Mouse (Mus musculus): ENCODE results near the gene Gm10184.
"Not testable (repeated sequence)": the region's sequence is repeated elsewhere in the genome, so short reads cannot be mapped to it uniquely, and the experiment has no call there.

Gene Gm10184

DNA sequence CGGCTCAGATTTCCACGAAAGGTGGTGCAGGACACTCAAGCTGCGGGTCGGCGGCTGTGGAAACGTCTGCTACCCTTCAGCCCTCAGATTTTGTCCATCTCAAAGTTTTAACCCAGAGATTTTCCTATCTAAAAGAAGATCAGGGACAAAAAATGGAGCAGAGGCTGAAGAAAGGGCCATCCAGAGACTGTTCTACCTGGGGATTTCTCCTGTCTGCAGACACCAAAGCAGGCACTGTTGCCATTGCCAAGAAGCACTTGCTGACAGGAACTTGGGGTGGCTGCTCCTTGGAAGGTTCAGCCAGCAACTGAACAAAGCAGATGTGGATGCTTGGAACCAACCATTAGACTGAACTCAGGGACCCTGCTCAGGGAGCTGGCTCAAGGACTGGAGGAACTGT is at the start of gene Gm10184:
Gene Gm10184, minus strand, starts transcription at position 101 of the 400 bp plus-strand sequence.
- DNase-seq (ENCODE audit: low read depth, low spot score): no peak

DNA sequence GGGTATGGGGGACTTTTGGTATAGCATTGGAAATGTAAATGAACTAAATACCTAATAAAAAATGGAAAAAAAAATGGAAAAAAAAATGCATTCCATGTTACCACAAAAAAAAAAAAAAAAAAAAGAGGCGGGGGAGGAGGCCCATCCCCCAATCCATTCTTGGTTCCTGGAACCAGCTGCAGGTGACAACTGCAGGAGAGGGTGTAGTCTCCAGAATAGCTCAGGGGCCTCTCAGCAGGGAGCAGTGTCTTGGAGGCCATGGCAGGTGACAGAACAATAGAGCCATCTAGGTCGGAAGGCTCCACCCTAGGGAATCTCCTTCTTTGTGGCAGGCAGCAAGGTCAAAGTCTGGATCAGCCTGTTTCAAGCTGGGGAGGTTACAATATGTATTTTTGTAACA is 23.7 kb upstream of the Gm10184 start:
- no peak for DNase-seq (ENCODE audit: low read depth, low spot score)

DNA sequence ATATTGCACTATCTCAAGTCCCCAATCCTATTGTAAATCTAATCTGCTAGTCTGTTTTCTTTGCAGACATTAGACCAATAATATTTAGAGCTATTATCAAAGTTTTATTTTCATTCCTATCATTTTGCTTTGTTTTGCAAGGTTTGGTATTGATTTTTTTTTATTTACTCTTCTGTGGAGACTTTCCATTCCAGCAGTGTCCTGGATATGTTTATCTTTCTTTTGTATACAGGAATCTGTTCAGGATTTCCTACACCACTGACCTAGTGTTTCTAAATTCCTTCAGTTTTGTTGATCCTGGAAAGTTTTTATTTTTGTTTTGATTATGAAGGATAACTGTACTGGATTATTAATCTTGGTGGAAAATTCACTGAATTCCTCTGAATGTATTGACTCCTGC is 2.6 kb downstream of the Gm10184 start:
- DNase-seq (ENCODE audit: low read depth, low spot score): no peak

DNA sequence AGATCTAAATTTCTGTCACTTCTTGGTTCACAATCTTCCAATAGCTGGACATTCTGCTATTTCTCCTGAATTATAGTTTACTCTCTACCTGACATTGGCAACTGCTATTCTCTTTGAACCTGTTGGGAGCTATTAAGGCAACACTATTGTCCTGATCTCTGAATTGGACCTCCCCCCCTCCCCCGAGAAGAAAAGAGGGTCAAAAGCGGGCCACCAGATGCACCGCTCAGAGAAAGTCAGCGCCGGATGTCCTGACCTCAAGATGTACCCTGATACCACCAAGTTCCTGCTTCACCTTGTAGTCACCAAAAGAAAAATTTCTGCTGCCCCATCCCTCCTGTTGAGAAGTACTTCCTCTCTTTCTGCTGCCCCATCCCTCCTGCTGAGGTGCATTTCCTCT is 5.5 kb downstream of the Gm10184 start:
- DNase-seq (ENCODE audit: low read depth, low spot score): not testable (repeated sequence)

DNA sequence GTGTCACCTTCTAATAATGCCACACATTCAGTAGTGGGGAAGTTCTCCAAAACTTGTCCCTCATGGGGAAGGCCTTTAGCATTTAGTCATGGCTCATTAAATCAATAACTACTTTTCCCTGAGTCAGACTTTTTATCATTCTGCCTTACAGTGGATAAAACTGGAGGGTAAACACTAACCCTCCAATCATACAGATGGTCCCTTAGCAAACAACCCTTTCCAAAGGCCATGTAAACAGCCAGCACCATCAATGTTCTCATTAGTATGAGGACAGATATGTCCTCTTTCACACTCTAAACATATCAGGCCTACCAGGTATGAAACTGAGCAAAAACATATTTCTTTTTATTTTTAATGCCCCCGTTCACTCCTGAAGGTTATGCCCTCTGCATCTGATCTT is 7.5 kb downstream of the Gm10184 start:
- DNase-seq (ENCODE audit: low read depth, low spot score): no peak

DNA sequence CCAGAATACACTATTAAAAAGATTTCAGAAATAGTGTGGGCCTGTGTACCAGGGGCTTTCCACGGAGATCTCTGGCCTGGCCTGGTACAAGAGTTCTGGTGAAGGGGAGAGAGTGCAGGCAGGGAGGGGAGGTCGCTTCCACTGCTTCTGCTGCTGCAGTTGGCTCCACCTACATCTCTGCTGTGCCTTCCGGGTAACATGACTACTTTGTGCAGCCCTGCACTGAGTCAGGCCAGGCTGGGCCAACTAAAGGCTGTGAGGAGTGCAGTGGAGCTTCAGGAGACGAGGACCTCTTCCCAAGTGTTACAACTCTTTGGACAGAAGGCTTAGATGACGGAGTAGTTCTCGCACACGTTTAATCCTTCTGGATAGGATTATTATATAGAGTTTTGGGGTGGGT is 9.6 kb downstream of the Gm10184 start:
- peak; percentile 3 for DNase-seq (ENCODE audit: low read depth, low spot score)

DNA sequence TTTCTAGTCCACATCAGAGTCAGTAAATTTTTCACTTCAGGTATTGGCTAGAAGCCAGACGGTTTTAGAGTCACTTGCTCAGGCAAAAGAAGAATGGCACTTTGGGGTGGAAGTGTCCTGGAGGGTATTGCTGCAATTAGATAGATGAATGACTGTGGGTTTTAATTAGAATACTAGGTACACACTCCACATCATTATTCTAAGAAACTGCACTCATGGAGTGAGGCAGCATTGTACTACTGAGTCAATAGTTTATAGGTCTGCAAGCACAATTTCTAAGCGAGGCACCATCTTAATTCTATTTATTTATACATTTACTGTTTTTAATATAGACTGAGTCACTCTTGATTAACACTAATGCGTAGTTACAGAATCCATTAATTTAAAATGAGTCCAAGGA is 10.4 kb downstream of the Gm10184 start:
- no peak for DNase-seq (ENCODE audit: low read depth, low spot score)

DNA sequence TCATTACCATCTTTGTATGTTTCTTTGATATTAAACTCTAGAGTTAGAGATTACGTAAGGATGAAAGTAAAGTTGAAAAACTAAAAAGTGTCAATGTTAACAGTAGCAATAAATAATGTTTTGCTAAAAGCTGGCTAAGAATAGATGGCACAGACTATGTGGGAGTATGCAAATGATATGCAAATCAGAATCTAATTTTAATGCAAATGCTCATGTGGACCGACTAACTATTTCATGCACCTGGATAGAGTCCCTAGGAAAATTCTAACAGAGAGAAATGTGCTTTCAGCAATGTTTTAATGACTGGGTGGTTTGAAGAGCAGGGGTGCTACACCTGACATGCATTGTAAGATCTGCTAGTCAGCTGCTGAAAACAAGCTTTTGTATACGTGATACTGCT is 45.3 kb downstream of the Gm10184 start:
- DNase-seq (ENCODE audit: low read depth, low spot score): no peak
